Mouse (Mus musculus): ENCODE data around the gene Hnrnpul2. TPM values are rescaled to one million over a fixed set of nuclear protein-coding genes. Genes with fewer than 3 reads are reported as not detected.

The Hnrnpul2 gene
- polyA plus RNA-seq, 1 experiment from 2014 or later = 45.8 TPM

Other genes starting within 250 kb of the Hnrnpul2 start
- gene Slc22a8, start 228.8 kb upstream of the Hnrnpul2 start, polyA plus RNA-seq (2014; fragmentation: Illumina TruSeq; extraction: RNeasy Lipid Tissue Mini Kit (QIAGEN cat#74804); ENCODE audit: low read depth, low replicate concordance) = not detected
- gene Slc22a6, start 202.0 kb upstream of the Hnrnpul2 start, polyA plus RNA-seq (2014; fragmentation: Illumina TruSeq; extraction: RNeasy Lipid Tissue Mini Kit (QIAGEN cat#74804); ENCODE audit: low read depth, low replicate concordance) = not detected
- not detected for gene Chrm1, start 156.2 kb upstream of the Hnrnpul2 start, polyA plus RNA-seq (2014; fragmentation: Illumina TruSeq; extraction: RNeasy Lipid Tissue Mini Kit (QIAGEN cat#74804); ENCODE audit: low read depth, low replicate concordance)
- 109 TPM for gene Slc3a2, start 96.6 kb upstream of the Hnrnpul2 start, polyA plus RNA-seq (2014; fragmentation: Illumina TruSeq; extraction: RNeasy Lipid Tissue Mini Kit (QIAGEN cat#74804); ENCODE audit: low read depth, low replicate concordance)
- gene Wdr74, start 84.2 kb upstream of the Hnrnpul2 start, polyA plus RNA-seq (2014; fragmentation: Illumina TruSeq; extraction: RNeasy Lipid Tissue Mini Kit (QIAGEN cat#74804); ENCODE audit: low read depth, low replicate concordance) = 12.8 TPM
- gene 1700092M07Rik, start 79.3 kb upstream of the Hnrnpul2 start, polyA plus RNA-seq (2014; fragmentation: Illumina TruSeq; extraction: RNeasy Lipid Tissue Mini Kit (QIAGEN cat#74804); ENCODE audit: low read depth, low replicate concordance) = 11.7 TPM
- gene Stx5a, start 78.6 kb upstream of the Hnrnpul2 start, polyA plus RNA-seq (2014; fragmentation: Illumina TruSeq; extraction: RNeasy Lipid Tissue Mini Kit (QIAGEN cat#74804); ENCODE audit: low read depth, low replicate concordance) = 48.6 TPM
- gene Nxf1, start 62.9 kb upstream of the Hnrnpul2 start, polyA plus RNA-seq (2014; fragmentation: Illumina TruSeq; extraction: RNeasy Lipid Tissue Mini Kit (QIAGEN cat#74804); ENCODE audit: low read depth, low replicate concordance) = 182 TPM
- gene Tmem223, start 49.0 kb upstream of the Hnrnpul2 start, polyA plus RNA-seq (2014; fragmentation: Illumina TruSeq; extraction: RNeasy Lipid Tissue Mini Kit (QIAGEN cat#74804); ENCODE audit: low read depth, low replicate concordance) = 4.5 TPM
- 14.4 TPM for gene Tmem179b, start 45.5 kb upstream of the Hnrnpul2 start, polyA plus RNA-seq (2014; fragmentation: Illumina TruSeq; extraction: RNeasy Lipid Tissue Mini Kit (QIAGEN cat#74804); ENCODE audit: low read depth, low replicate concordance)
- gene Taf6l, start 33.6 kb upstream of the Hnrnpul2 start, polyA plus RNA-seq (2014; fragmentation: Illumina TruSeq; extraction: RNeasy Lipid Tissue Mini Kit (QIAGEN cat#74804); ENCODE audit: low read depth, low replicate concordance) = 3.2 TPM
- 51.5 TPM for gene Polr2g, start 21.4 kb upstream of the Hnrnpul2 start, polyA plus RNA-seq (2014; fragmentation: Illumina TruSeq; extraction: RNeasy Lipid Tissue Mini Kit (QIAGEN cat#74804); ENCODE audit: low read depth, low replicate concordance)
- 5.3 TPM for gene Zbtb3, start 17.5 kb upstream of the Hnrnpul2 start, polyA plus RNA-seq (2014; fragmentation: Illumina TruSeq; extraction: RNeasy Lipid Tissue Mini Kit (QIAGEN cat#74804); ENCODE audit: low read depth, low replicate concordance)
- 14.5 TPM for gene Ttc9c, start 677 bp upstream of the Hnrnpul2 start, polyA plus RNA-seq (2014; fragmentation: Illumina TruSeq; extraction: RNeasy Lipid Tissue Mini Kit (QIAGEN cat#74804); ENCODE audit: low read depth, low replicate concordance)
- gene AC129217.1, start 9.8 kb downstream of the Hnrnpul2 start, polyA plus RNA-seq (2014; fragmentation: Illumina TruSeq; extraction: RNeasy Lipid Tissue Mini Kit (QIAGEN cat#74804); ENCODE audit: low read depth, low replicate concordance) = 0.76 TPM
- gene Bscl2, start 17.5 kb downstream of the Hnrnpul2 start, polyA plus RNA-seq (2014; fragmentation: Illumina TruSeq; extraction: RNeasy Lipid Tissue Mini Kit (QIAGEN cat#74804); ENCODE audit: low read depth, low replicate concordance) = 360 TPM
- gene Gng3, start 19.2 kb downstream of the Hnrnpul2 start, polyA plus RNA-seq (2014; fragmentation: Illumina TruSeq; extraction: RNeasy Lipid Tissue Mini Kit (QIAGEN cat#74804); ENCODE audit: low read depth, low replicate concordance) = 0.53 TPM
- 0.56 TPM for gene Lrrn4cl, start 30.8 kb downstream of the Hnrnpul2 start, polyA plus RNA-seq (2014; fragmentation: Illumina TruSeq; extraction: RNeasy Lipid Tissue Mini Kit (QIAGEN cat#74804); ENCODE audit: low read depth, low replicate concordance)
- 23.5 TPM for gene Ubxn1, start 51.5 kb downstream of the Hnrnpul2 start, polyA plus RNA-seq (2014; fragmentation: Illumina TruSeq; extraction: RNeasy Lipid Tissue Mini Kit (QIAGEN cat#74804); ENCODE audit: low read depth, low replicate concordance)
- gene Uqcc3, start 60.9 kb downstream of the Hnrnpul2 start, polyA plus RNA-seq (2014; fragmentation: Illumina TruSeq; extraction: RNeasy Lipid Tissue Mini Kit (QIAGEN cat#74804); ENCODE audit: low read depth, low replicate concordance) = 2.4 TPM
- gene Lbhd1, start 63.7 kb downstream of the Hnrnpul2 start, polyA plus RNA-seq (2014; fragmentation: Illumina TruSeq; extraction: RNeasy Lipid Tissue Mini Kit (QIAGEN cat#74804); ENCODE audit: low read depth, low replicate concordance) = 107 TPM
- not detected for gene Gm49403, start 63.9 kb downstream of the Hnrnpul2 start, polyA plus RNA-seq (2014; fragmentation: Illumina TruSeq; extraction: RNeasy Lipid Tissue Mini Kit (QIAGEN cat#74804); ENCODE audit: low read depth, low replicate concordance)
- gene 1810009A15Rik, start 68.8 kb downstream of the Hnrnpul2 start, polyA plus RNA-seq (2014; fragmentation: Illumina TruSeq; extraction: RNeasy Lipid Tissue Mini Kit (QIAGEN cat#74804); ENCODE audit: low read depth, low replicate concordance) = 35.7 TPM
- gene Gm49416, start 68.9 kb downstream of the Hnrnpul2 start, polyA plus RNA-seq (2014; fragmentation: Illumina TruSeq; extraction: RNeasy Lipid Tissue Mini Kit (QIAGEN cat#74804); ENCODE audit: low read depth, low replicate concordance) = not detected
- 0.32 TPM for gene Ints5, start 73.0 kb downstream of the Hnrnpul2 start, polyA plus RNA-seq (2014; fragmentation: Illumina TruSeq; extraction: RNeasy Lipid Tissue Mini Kit (QIAGEN cat#74804); ENCODE audit: low read depth, low replicate concordance)
- 30.6 TPM for gene Ganab, start 78.1 kb downstream of the Hnrnpul2 start, polyA plus RNA-seq (2014; fragmentation: Illumina TruSeq; extraction: RNeasy Lipid Tissue Mini Kit (QIAGEN cat#74804); ENCODE audit: low read depth, low replicate concordance)
- gene B3gat3, start 100.4 kb downstream of the Hnrnpul2 start, polyA plus RNA-seq (2014; fragmentation: Illumina TruSeq; extraction: RNeasy Lipid Tissue Mini Kit (QIAGEN cat#74804); ENCODE audit: low read depth, low replicate concordance) = 2.5 TPM
- gene Rom1, start 109.3 kb downstream of the Hnrnpul2 start, polyA plus RNA-seq (2014; fragmentation: Illumina TruSeq; extraction: RNeasy Lipid Tissue Mini Kit (QIAGEN cat#74804); ENCODE audit: low read depth, low replicate concordance) = 1.2 TPM
- 0.77 TPM for gene Eml3, start 109.5 kb downstream of the Hnrnpul2 start, polyA plus RNA-seq (2014; fragmentation: Illumina TruSeq; extraction: RNeasy Lipid Tissue Mini Kit (QIAGEN cat#74804); ENCODE audit: low read depth, low replicate concordance)
- gene Mta2, start 121.9 kb downstream of the Hnrnpul2 start, polyA plus RNA-seq (2014; fragmentation: Illumina TruSeq; extraction: RNeasy Lipid Tissue Mini Kit (QIAGEN cat#74804); ENCODE audit: low read depth, low replicate concordance) = 44.3 TPM
- 7.6 TPM for gene Tut1, start 133.8 kb downstream of the Hnrnpul2 start, polyA plus RNA-seq (2014; fragmentation: Illumina TruSeq; extraction: RNeasy Lipid Tissue Mini Kit (QIAGEN cat#74804); ENCODE audit: low read depth, low replicate concordance)
- 146 TPM for gene Eef1g, start 147.0 kb downstream of the Hnrnpul2 start, polyA plus RNA-seq (2014; fragmentation: Illumina TruSeq; extraction: RNeasy Lipid Tissue Mini Kit (QIAGEN cat#74804); ENCODE audit: low read depth, low replicate concordance)
- gene Ahnak, start 169.3 kb downstream of the Hnrnpul2 start, polyA plus RNA-seq (2014; fragmentation: Illumina TruSeq; extraction: RNeasy Lipid Tissue Mini Kit (QIAGEN cat#74804); ENCODE audit: low read depth, low replicate concordance) = 4.2 TPM

All from testis, adult 10 weeks (tissue).